Mouse (Mus musculus) kidney, embryonic 15.5 days (tissue): Measurements from ENCODE around the gene Hoxb8. TPM values are rescaled to one million over a fixed set of nuclear protein-coding genes. Genes with fewer than 3 reads are reported as not detected.

Experiments
- ATAC-seq: fragments of 200-750 bp; cut with Nextera tagmentation; replicated peaks from 2 replicates; pipeline ENCODE4 v1.8.0; 2017; ENCODE audit warnings: moderate TSS enrichment; ENCODE audit not compliant: low FRiP score
- H3K27ac ChIP-seq: fragments of 300-500 bp; sonication (generic); 2 replicates; pipeline ENCODE4 v1.5.1; 2015; ENCODE audit warnings: mild to moderate bottlenecking, inconsistent platforms
- H3K27me3 ChIP-seq: fragments of 300-500 bp; sonication (generic); 2 replicates; pipeline ENCODE4 v1.6.1; 2015; ENCODE audit warnings: inconsistent platforms
- H3K36me3 ChIP-seq: fragments of 300-500 bp; sonication (generic); 2 replicates; pipeline ENCODE4 v1.6.1; 2015; ENCODE audit warnings: inconsistent platforms
- H3K4me1 ChIP-seq: fragments of 300-500 bp; sonication (generic); 2 replicates; pipeline ENCODE4 v1.6.1; 2015; ENCODE audit warnings: inconsistent platforms
- H3K4me2 ChIP-seq: fragments of 300-500 bp; sonication (generic); 2 replicates; pipeline ENCODE4 v1.6.1; 2015; ENCODE audit warnings: moderate library complexity, mild to moderate bottlenecking, inconsistent platforms
- H3K4me3 ChIP-seq: fragments of 300-500 bp; sonication (generic); replicated peaks from 2 replicates; pipeline ENCODE4 v1.5.1; 2015; ENCODE audit warnings: mild to moderate bottlenecking, inconsistent platforms
- H3K9ac ChIP-seq: fragments of 300-500 bp; sonication (generic); 2 replicates; pipeline ENCODE4 v1.6.1; 2015; ENCODE audit warnings: mild to moderate bottlenecking, inconsistent platforms
- H3K9me3 ChIP-seq: fragments of 300-500 bp; sonication (generic); replicated peaks from 2 replicates; pipeline ENCODE4 v1.6.1; 2016; ENCODE audit warnings: inconsistent platforms
- WGBS: fragments of 180-500 bp; shearing (Covaris S2); methylation state at CpG from one replicate; pipeline ENCODE4 v1.1.7; 2015; ENCODE audit warnings: mixed read lengths; 5-methylcytosine and 5-hydroxymethylcytosine counted together
- polyA plus RNA-seq: library from polyadenylated mRNA; unstranded; fragments of >200 nt; fragmentation: Nextera tagmentation; extraction: Ambion mirVana; gene quantifications from 2 replicates; pipeline ENCODE4 v1.2.1, GENCODE M21; 2015

Hoxb8 gene
- polyA plus RNA-seq, 1 experiment from 2014 or later: 9.8 TPM

GRCm38 (mm10) chr11:96259511-96259910 is 22.2 kb upstream of the Hoxb8 start:
- peaks cover 21% of the 10 kb centered on the region for H3K36me3 ChIP-seq
- no peak overlapping the region for H3K4me2 ChIP-seq
- H3K27me3 ChIP-seq: peaks cover 10% of the 10 kb centered on the region; the same call in 1 of the 2 replicates
- no peak overlapping the region for H3K9ac ChIP-seq
- H3K4me3 ChIP-seq: no peak overlapping the region
- WGBS: 8% methylated on average over 1 of the region's 1 CpGs
- no peak for ATAC-seq
- no peaks in the 10 kb centered on the region for H3K9me3 ChIP-seq
- peaks cover 99% of the 10 kb centered on the region for H3K4me1 ChIP-seq
- H3K27ac ChIP-seq: peak overlapping the region; percentile 78

DNA sequence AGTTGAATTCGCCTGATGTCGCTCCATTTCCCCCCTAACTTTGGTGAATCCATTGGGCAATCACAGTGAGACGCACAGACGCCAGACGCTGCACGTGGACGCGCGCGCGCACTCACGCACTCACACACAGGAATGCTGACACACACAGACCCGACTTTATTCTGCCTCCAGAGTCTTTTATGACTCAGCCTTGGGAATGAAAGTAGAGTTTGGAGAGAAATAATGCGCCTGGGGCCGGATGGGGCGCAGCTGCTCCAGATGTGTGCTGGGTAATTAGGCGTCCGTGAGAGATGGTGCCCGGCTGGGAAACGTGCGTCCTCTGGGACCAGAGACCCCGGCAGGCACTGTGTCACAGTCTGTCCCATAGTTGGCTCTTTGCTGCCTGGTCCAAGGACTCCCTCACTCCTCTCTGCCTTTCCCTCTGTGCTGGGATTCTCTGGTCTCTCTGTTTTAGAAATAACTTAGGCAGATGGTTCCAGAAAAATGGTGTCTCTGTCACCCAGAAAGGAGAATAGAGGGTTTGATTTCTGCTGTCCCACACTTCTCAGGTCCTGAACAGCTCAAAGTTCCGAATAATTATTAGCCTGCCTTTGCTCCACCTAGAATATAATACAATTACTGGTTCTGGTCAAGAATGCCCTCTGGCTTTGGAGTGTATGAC is 21.3 kb upstream of the Hoxb8 start:
- Histone ChIP-seq H3K36me3 (peaks cover 28% of the 10 kb centered on the region), H3K27ac (peak overlapping the region; percentile 78), H3K27me3 (peaks cover 16% of the 10 kb centered on the region; the same call in 1 of the 2 replicates), H3K4me2 (peak overlapping the region; percentile 48), H3K9me3 (no peaks in the 10 kb centered on the region), H3K4me3 (peak overlapping the region; percentile 11; the same call in 1 of the 2 replicates), H3K4me1 (peaks cover 99% of the 10 kb centered on the region), H3K9ac (no peak overlapping the region)
- no peak for ATAC-seq
- WGBS: 6% methylated on average over 23 of the region's 23 CpGs

GRCm38 (mm10) chr11:96261323-96261890 is 20.3 kb upstream of the Hoxb8 start:
- Histone ChIP-seq H3K27me3 (peaks cover 13% of the 10 kb centered on the region; the same call in 1 of the 2 replicates), H3K9me3 (no peaks in the 10 kb centered on the region), H3K4me2 (peak overlapping the region; percentile 48), H3K9ac (no peak overlapping the region), H3K4me3 (peak overlapping the region; percentile 21), H3K36me3 (peaks cover 28% of the 10 kb centered on the region), H3K4me1 (peaks cover 99% of the 10 kb centered on the region), H3K27ac (peak overlapping the region; percentile 78)
- ATAC-seq: peak; percentile 68
- WGBS: 5% methylated on average over 24 of the region's 24 CpGs

GRCm38 (mm10) chr11:96262262-96262830 is 19.4 kb upstream of the Hoxb8 start:
- peaks cover 97% of the 10 kb centered on the region for H3K4me1 ChIP-seq
- H3K4me2 ChIP-seq: no peak overlapping the region
- H3K36me3 ChIP-seq: peaks cover 36% of the 10 kb centered on the region
- H3K27me3 ChIP-seq: peaks cover 16% of the 10 kb centered on the region; the same call in 1 of the 2 replicates
- H3K9ac ChIP-seq: no peak overlapping the region
- WGBS: 48% methylated on average over 6 of the region's 6 CpGs
- H3K27ac ChIP-seq: no peak overlapping the region
- H3K9me3 ChIP-seq: no peaks in the 10 kb centered on the region
- H3K4me3 ChIP-seq: no peak overlapping the region
- ATAC-seq: no peak

GRCm38 (mm10) chr11:96263636-96264389 is 17.9 kb upstream of the Hoxb8 start:
- Histone ChIP-seq H3K4me3 (0 out of 2 replicates have a peak overlapping the region, but pooled peaks have one; percentile 3), H3K4me2 (peak overlapping the region; percentile 33; the same call in 1 of the 2 replicates), H3K9ac (peak overlapping the region; percentile 8), H3K27me3 (peaks cover 16% of the 10 kb centered on the region; the same call in 1 of the 2 replicates), H3K4me1 (peaks cover 92% of the 10 kb centered on the region), H3K9me3 (no peaks in the 10 kb centered on the region), H3K27ac (peak overlapping the region; percentile 89), H3K36me3 (peaks cover 37% of the 10 kb centered on the region)
- no peak for ATAC-seq
- 20% methylated on average over 33 of the region's 33 CpGs for WGBS

DNA sequence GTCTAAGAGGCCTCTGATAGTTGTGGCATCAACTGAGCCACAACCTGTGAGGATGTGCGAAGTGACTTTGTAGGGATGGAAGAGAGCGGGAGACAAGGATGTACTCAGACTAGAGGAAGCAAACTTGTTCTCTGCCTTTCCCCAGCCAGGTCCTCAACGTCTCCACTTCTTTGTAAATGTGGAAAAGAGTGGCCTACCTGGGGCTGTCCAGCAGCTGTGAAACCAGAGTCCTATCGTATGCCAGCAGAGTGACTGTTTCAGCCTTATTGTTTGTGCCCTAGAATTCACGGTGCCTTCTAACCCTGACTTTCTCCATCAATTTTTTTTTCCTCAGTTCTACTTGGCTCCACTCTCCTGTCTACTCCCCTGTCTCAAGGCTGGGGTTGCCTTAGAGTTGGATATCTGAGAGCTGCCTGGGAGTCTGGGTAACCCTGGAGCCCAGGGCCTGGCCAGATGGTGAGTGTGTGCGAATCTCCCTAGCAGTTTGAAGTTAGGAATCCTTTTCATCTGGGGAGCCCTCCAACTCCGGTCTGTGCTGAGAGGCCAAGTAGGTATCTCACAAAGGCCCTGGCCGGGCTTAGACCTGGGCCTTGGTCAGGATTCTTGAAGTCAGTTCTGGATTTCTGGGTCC is 17.2 kb upstream of the Hoxb8 start:
- Histone ChIP-seq H3K9ac (no peak overlapping the region), H3K9me3 (no peaks in the 10 kb centered on the region), H3K4me1 (peaks cover 92% of the 10 kb centered on the region), H3K27ac (peak overlapping the region; percentile 89), H3K4me2 (peak overlapping the region; percentile 7; the same call in 1 of the 2 replicates), H3K27me3 (peaks cover 16% of the 10 kb centered on the region; the same call in 1 of the 2 replicates), H3K4me3 (no peak overlapping the region), H3K36me3 (peaks cover 37% of the 10 kb centered on the region)
- no peak for ATAC-seq
- 65% methylated on average over 8 of the region's 8 CpGs for WGBS

DNA sequence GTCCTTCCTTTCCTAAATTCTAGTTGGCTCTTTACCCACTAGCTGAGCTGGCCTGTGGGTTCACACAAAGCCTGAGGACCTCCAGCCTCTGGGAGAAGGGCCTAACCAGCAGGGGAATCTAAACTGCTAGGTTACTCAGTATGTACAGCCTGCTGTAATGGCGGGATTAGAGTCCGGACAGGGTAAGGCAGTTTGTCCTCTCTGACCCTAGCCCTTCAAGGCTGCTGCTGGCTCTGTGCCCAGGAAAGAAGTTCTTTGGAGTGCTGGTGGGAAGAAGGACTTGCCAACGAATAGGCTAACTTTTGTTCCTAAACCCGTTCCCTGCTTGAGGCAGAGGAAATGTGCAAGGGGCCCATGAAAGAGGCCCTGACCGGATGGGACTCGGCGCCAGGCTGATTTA is 15.8 kb upstream of the Hoxb8 start:
- Histone ChIP-seq H3K4me3 (no peak overlapping the region), H3K4me2 (peak overlapping the region; percentile 5; the same call in 1 of the 2 replicates), H3K27ac (peak overlapping the region; percentile 89), H3K9me3 (no peaks in the 10 kb centered on the region), H3K36me3 (peaks cover 37% of the 10 kb centered on the region), H3K27me3 (peaks cover 16% of the 10 kb centered on the region; the same call in 1 of the 2 replicates), H3K4me1 (peaks cover 92% of the 10 kb centered on the region), H3K9ac (no peak overlapping the region)
- no peak for ATAC-seq
- WGBS: 15% methylated on average over 7 of the region's 7 CpGs

GRCm38 (mm10) chr11:96267021-96267920 is 14.4 kb upstream of the Hoxb8 start:
- H3K27me3 ChIP-seq: peaks cover 16% of the 10 kb centered on the region; the same call in 1 of the 2 replicates

DNA sequence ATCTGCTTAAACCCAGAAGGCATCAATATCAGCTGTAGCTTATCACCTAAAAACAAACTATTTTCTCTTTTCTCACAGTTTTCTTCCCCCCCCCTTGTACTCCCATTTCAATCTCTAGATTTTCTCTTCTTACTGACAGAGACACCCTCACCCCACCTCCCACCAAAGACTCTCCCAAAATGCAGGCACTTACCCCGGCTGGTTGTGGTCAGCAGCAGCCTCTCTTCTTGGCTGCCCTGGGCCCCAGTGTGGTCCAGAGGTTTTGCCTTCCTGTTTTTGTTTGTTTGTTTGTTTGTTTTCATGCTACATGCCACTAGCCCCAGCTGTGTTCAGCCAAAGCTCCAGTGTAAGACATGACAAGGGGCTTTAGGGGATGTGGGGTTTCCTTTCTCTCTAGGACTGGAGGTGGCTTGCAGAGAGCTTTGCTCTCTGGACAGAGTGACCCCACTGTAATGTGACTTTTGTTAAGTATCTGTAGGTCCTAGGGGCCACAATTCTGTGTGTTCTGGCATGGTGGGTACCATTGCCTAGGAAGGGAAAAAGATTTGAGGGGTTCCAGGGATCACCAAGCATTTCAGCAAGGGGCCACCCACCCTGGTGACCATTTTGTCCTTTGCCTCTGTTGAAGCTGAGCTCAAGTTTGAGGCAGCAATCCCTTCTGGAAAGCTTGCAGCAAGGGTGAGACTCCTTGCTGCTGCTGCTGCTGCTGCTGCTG is 13.5 kb upstream of the Hoxb8 start:
- Histone ChIP-seq H3K27ac (peak overlapping the region; percentile 98; the same call in 1 of the 2 replicates), H3K27me3 (peaks cover 15% of the 10 kb centered on the region)
- 63% methylated on average over 1 of the region's 1 CpGs for WGBS

More at GRCm38 (mm10) chr11:96267021-96267920, 14.4 kb upstream of the Hoxb8 start:
- ATAC-seq: no peak
- Histone ChIP-seq H3K4me3 (no peak overlapping the region), H3K9me3 (no peaks in the 10 kb centered on the region), H3K4me1 (peaks cover 89% of the 10 kb centered on the region), H3K27ac (peak overlapping the region; percentile 89; the same call in 1 of the 2 replicates), H3K4me2 (no peak overlapping the region), H3K9ac (no peak overlapping the region), H3K36me3 (peaks cover 31% of the 10 kb centered on the region)
- 64% methylated on average over 7 of the region's 7 CpGs for WGBS

DNA sequence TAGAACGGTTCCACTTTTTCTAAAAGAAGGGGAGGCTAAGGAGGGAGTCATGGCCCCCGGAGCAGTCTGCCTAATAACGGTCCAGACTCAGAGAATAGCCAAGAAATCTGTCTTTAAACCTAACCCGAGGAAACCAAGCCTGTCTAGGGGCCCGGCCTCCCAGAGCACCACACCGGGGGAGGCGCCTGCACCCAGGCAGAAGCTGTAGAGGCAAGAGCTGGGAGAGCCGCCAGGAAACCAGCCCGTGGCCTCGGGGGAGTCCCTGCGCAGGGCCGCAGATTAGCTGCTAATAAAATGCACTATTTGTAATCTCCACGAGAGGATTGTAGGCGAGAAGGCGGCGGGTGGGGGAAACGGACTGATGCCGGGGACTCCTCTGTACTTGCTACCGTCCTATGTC is 11.8 kb upstream of the Hoxb8 start:
- Histone ChIP-seq H3K27ac (peak overlapping the region; percentile 98), H3K4me3 (peak overlapping the region; percentile 72), H3K4me2 (peak overlapping the region; percentile 96), H3K27me3 (peaks cover 23% of the 10 kb centered on the region), H3K4me1 (peaks cover 88% of the 10 kb centered on the region), H3K9ac (peak overlapping the region; percentile 89), H3K9me3 (no peaks in the 10 kb centered on the region), H3K36me3 (peaks cover 13% of the 10 kb centered on the region)
- WGBS: 2% methylated on average over 19 of the region's 19 CpGs
- ATAC-seq: no peak

More for the DNA sequence above, 13.5 kb upstream of the Hoxb8 start:
- H3K4me3 ChIP-seq: no peak overlapping the region
- no peaks in the 10 kb centered on the region for H3K9me3 ChIP-seq
- H3K4me2 ChIP-seq: no peak overlapping the region
- peaks cover 89% of the 10 kb centered on the region for H3K4me1 ChIP-seq
- ATAC-seq: no peak
- H3K9ac ChIP-seq: peak overlapping the region; percentile 24; the same call in 1 of the 2 replicates
- peaks cover 22% of the 10 kb centered on the region for H3K36me3 ChIP-seq
